Mouse (Mus musculus) liver, embryonic 14.5 days (tissue): ENCODE measurements around the gene Pramel7.
"Not testable (repeated sequence)": the region's sequence is repeated elsewhere in the genome, so short reads cannot be mapped to it uniquely, and the experiment has no call there.

Experiments
- CTCF ChIP-seq: IDR thresholded peaks from 2 replicates; pipeline ENCODE4 v1.5.1; 2016; ENCODE audit warnings: antibody characterized with exemption, low read depth, control low read depth
- EP300 ChIP-seq: IDR thresholded peaks from 2 replicates; pipeline ENCODE4 v1.6.1; 2016; ENCODE audit warnings: antibody characterized with exemption, low read depth

DNA sequence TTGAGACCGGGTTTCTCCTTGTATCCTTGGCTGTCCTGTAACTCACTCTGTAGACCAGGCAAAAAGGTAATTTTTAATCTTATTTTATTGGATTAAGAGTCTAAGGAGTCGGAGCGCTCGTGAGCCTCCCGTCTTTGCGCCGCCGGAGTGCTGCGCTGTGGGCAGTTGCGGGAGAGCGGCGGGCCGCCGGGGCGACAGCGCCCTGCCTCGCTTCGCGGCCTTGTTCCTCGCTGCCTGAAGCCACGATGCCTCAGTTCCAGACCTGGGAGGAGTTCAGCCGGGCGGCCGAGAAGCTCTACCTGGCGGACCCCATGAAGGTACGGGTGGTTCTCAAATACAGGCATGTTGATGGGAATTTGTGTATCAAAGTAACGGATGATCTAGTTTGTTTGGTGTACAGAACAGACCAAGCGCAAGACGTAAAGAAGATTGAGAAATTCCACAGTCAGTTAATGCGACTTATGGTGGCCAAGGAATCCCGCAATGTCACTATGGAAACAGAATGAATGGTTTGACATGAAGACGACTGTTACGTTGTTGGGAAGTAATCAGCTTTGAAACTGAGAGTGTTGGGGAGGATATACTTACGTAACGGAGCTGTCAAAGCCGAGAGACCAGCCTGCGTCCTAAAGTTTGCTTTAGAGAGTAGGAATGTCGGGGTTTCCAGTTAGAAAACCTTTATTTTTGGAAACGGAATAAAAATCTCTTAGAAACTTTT lies 29.2 kb upstream of the Pramel7 start:
- not testable (repeated sequence) for TF ChIP-seq CTCF, EP300
